Mouse (Mus musculus) kidney, postnatal 36 days (tissue): ENCODE measurements at regions not wholly inside any gene's neighbourhood (a gene's known extent, or its start where the extent isn't known, plus 50 kb on each side); places are given as distances from the start of the nearest gene placed in this dataset.

Experiments
- DNase-seq, 2 experiments: peaks; one replicate each; pipeline ENCODE4 v3.0.0; 2021 to 2022; ENCODE audit warnings: mixed read lengths in 2 of 2

DNA sequence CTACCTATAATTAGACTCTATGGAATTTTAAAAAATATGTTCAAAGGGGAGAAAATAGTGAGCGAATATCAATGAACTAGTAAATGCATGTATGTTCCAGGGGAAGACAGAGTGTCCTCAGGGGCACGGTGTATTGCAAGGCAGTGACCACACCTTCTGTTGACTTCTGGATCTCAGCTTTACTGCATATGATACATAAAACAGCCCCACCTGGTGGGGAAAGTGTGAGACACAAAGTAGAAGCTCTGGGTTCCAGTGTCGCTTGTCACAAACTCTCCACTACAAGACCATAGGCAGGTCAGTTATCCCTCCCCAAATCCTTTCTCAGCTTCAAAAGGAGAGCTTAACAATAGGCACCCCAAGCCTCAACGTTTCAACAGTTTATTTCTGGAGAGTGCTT, 168.8 kb downstream of the Gm11361 start:
- peak in 1 of 2 experiments; percentile 27 for DNase-seq

- DNase-seq = no peak
Observed at GRCm38 (mm10) chr13:28425116-28425515, 167.8 kb downstream of the Gm11361 start.

DNA sequence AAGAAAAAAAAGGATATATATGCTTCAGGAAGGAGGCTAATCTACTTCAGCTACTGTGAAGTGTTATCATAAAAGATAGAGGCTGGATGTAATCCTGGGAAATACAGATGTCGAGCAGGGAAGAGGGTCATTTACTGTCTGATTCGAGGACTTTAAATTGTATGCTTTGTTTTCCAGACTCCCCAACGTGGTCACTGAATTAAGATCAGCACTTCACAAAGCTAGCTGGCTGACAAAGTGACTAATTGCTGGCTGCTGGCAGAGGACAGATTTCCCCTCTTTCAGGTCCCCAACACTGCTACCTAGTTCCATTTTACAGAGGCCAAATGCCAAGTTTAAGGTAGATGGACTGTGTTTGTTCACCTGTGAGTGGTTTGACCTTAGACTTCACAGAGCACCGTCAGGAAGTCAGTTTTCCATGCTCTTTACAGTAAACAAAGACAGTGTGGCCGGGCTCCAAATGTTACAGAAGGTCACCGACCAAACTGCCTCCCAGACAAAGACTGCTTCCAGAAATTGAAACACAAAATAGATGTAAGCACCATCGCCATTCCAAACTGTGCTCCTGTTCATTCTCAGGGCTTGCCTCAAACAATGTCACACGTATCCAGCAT, 167.2 kb downstream of the Gm11361 start:
- DNase-seq = peak; percentile 25 to 61

DNA sequence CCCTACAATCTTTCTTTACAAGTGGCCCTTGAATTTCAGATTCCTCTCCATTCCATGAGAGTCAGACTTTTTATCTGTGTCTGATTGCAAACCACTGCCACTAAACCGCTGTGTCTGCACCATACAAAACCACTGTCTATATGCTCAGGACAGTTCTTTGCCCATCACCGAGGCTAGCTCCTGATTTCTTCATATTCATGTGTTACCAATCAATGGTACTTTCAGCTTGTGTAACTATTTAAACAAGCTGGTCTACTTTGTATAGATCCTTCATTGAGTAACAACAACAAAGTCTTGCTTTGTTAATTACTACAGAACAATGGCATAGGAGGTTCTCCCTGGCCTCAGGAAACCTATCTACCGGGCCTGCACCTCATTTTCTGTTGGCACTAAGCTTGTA, 164.0 kb downstream of the Gm11361 start:
- no peak for DNase-seq

DNA sequence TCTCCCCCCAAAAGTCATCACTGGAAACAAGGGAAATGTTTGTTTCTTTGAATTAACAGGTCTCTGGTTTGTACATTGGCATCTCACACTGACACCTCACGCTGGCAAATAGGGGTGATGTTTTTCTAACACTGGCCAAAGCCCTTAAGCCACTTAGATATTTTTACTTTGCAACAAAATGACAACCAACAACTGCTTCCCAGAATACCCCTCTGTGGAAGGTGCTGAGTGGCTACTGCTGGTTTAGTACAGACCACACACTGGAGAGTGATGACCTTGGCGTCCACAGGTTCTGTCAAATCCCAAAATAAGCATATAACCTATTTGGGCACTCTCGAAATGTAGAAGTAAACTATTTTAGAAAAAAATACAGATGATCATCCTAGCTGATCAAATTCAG, 163.3 kb downstream of the Gm11361 start:
- DNase-seq = no peak

GRCm38 (mm10) chr13:28419950-28420381, 162.6 kb downstream of the Gm11361 start:
- peak; percentile 45 to 52 for DNase-seq

- DNase-seq = no peak
Observed at GRCm38 (mm10) chr13:28418936-28419681, 161.8 kb downstream of the Gm11361 start.

DNA sequence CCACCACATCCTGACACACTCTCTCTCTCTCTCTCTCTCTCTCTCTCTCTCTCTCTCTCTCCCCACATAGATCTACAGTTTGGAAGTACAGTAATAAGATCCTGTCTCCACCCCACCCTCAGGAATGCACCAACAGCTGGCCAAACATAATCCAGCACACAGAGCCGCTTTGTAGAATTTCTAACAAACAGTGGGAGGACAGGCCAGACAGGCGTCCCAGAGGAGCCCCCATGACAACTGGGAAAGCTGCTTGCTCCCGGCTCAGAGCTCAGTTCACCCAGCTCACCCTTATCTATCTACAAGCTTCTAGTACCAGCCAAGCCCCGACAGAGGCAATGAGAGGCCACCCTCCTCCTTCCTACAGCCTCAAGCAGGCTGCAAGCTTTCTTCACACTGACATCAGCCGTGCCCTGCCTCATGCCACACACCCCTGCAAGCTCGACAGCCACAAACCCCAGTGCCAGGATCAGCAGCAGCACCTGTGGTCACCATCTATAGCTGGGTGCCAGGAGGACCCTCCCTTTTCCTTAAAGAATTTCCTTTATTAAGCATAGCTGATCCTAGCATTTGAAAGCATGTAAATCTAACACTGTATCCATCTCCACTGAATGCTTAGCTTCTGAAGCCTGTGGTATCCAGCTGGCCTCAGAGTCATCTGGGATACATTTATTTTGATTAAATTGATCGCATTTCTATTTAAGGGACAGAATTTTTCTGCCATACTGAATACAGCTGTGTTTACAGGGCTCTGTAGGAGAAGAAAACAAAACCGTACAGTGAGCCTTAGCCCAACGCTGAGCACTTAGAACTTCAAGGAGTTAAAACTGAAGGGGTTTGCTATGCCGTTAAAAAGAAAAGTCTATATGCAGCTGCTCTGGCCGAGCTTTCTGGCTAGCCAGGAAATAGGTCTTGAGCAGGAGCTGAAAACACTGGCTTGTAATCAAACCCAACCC, 160.9 kb downstream of the Gm11361 start:
- peak; percentile 26 to 50 for DNase-seq

GRCm38 (mm10) chr13:28417431-28417928, 160.2 kb downstream of the Gm11361 start:
- DNase-seq = peak; percentile 18 to 29

DNA sequence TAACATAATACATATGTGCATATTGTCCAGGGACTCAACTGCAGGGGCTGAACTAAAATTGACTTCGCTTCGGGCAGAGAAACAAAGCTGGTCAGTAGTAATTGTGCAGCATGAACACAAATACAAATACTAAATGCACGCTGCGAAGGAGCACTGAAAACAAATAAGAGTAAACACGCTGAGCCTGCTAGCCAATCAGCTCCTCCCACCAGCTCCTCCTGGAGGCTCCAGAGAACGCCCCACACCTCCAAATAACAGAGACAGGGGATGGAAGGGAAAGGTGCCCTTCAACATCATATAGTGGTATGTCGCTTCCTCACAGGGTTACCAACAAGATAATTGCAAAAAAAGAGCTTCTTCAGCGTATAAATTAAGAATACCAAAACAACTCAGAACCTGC, 159.6 kb downstream of the Gm11361 start:
- DNase-seq = peak in 1 of 2 experiments; percentile 9

DNA sequence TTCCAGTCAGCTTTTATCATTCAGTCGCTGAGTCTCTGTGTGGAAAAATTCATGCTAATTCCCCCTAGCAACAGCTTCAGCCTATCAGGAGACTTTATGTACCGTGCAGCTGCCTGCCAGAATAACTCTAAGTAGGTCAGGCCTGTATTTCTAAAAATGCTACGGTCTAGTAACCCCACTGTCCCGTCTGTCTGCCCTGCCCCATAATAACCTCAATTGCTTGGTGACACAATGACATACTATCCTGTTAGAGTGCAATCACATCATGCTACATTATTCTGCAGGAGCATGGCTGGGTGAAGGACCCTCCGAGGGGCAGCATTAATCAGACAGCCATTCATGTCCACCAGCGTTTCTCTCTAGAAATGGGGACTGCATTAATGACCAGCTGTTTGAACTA, 158.9 kb downstream of the Gm11361 start:
- DNase-seq = peak; percentile 40 to 53

DNA sequence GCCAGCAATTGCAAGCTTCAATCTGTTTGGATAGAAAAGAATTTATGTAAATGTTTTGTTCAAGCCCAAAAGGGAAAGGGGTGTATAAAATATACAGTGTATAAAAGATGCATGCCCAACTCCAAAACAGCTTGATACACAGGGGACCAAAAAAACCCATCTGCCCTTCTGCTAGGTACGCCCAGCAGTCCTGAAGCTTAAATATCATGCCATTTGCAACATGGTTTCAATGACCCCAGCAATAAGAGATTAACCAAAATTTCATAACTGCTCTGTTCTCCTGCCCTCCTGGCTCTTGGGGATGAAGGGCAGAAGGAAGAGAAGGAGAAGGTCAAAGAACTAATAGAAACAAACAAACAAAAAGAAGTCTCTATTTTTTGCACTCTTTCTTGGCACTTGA, 158.4 kb downstream of the Gm11361 start:
- no peak for DNase-seq

DNA sequence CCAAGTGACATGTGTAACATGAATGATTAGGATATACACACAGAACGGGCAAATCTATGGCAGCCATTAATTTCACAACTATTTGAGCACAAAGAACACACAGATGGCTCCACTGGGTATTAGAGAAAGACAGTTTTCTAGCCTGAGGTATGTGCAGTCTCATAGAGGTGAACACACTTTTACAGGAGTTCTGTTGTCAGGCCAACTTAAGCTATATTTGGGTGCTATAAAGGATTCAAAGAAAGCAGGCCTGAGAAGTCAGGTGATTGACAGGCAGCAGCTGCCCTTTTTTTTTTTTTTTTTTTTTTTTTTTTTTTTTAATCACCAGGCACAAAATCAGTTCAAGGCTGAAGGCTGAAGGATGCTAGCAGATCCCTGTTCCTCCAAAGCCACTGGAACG, 153.0 kb downstream of the Gm11361 start:
- DNase-seq = no peak

GRCm38 (mm10) chr13:28409609-28409902, 152.2 kb downstream of the Gm11361 start:
- no peak for DNase-seq

DNA sequence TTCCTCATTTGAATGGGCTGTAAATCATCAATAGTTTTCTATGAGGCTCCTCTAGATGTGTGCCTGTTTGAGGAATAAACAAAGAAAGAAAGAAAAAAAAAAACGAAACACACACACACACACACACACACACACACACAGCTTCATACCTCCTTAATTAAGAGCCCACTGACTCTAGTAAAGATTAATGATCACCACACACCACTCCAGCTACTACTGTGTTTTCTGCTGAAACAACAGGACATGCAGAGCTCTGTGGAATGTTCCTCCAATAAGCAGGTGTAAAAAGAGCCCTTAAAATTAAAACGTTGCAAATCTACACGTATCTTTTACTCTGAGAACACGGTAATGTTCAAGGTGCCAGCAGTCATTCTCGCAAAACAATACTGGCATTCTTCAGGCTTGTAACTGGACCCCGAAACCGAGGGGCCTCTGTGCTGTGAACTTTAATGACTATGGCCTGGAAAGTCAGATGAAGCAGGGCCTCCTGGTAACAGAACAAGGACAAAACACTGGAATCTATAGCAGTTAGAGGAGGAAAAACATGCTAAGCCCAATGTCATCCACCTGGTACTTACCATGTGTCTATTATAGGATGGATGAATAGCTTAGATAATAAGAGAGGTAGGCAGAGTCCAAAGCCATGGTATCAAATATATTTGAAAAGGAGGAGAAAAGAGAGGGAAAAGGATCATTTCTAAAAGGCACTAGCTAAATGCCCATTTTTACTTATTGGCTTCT, 151.7 kb downstream of the Gm11361 start:
- no peak for DNase-seq

DNA sequence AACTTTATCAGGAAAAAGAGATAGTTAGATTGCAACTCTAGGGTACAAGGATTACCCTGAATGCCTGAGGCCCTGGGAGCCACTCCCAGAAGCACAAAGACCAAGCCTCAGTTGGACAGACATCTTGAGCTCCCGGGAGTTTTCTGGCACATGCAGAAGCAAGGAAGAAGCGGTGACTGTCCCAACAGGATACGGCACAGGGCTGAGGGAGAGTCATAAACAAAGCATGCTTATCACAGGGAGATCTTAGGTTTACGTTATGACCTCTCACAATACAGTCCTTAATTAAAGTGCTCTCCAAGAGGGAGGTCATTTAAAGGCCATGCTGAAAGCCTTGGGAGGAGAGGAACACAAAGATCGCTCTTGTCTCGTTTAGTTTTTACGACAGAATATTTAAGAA, 143.1 kb downstream of the Gm11361 start:
- DNase-seq = no peak
